Mouse (Mus musculus) limb, embryonic 10.5 days (tissue): Measurements from ENCODE around the gene Gm7971. TPM values are rescaled to one million over a fixed set of nuclear protein-coding genes. Genes with fewer than 3 reads are reported as not detected.
"Not testable (repeated sequence)": the region's sequence is repeated elsewhere in the genome, so short reads cannot be mapped to it uniquely, and the experiment has no call there.

Source experiments
- DNase-seq: peaks from one replicate; pipeline ENCODE4 v3.0.0-alpha.2; 2017; ENCODE audit warnings: low spot score
- H3K27ac ChIP-seq: fragments of 300-500 bp; sonication (generic); 2 replicates; pipeline ENCODE4 v1.5.1; 2016; ENCODE audit warnings: mild to moderate bottlenecking
- H3K27me3 ChIP-seq: fragments of 300-500 bp; sonication (generic); 2 replicates; pipeline ENCODE4 v1.6.1; 2016; ENCODE audit warnings: low read depth, mild to moderate bottlenecking; ENCODE audit not compliant: poor library complexity, severe bottlenecking
- H3K36me3 ChIP-seq: fragments of 300-500 bp; sonication (generic); 2 replicates; pipeline ENCODE4 v1.6.1; 2016; ENCODE audit warnings: mild to moderate bottlenecking, moderate library complexity
- H3K4me1 ChIP-seq: fragments of 300-500 bp; sonication (generic); 2 replicates; pipeline ENCODE4 v1.6.1; 2016
- H3K4me3 ChIP-seq: fragments of 300-500 bp; sonication (generic); 2 replicates; pipeline ENCODE4 v1.5.1; 2016; ENCODE audit warnings: mild to moderate bottlenecking, moderate library complexity
- H3K9me3 ChIP-seq: fragments of 300-500 bp; sonication (generic); replicated peaks from 2 replicates; pipeline ENCODE4 v1.6.1; 2016; ENCODE audit warnings: mild to moderate bottlenecking
- WGBS: fragments of 180-500 bp; shearing (Covaris S2); methylation state at CpG from one replicate; pipeline ENCODE4 v1.1.7; 2016; 5-methylcytosine and 5-hydroxymethylcytosine counted together
- polyA plus RNA-seq: library from polyadenylated mRNA; unstranded; fragments of >200 nt; fragmentation: Nextera tagmentation; extraction: Ambion mirVana; gene quantifications from 2 replicates; pipeline ENCODE4 v1.2.1, GENCODE M21; 2016

Gm7971 gene
- polyA plus RNA-seq = not detected in 2 replicates

- not testable (repeated sequence) for H3K4me1 ChIP-seq, H3K9me3 ChIP-seq, H3K27ac ChIP-seq, H3K36me3 ChIP-seq, H3K27me3 ChIP-seq, H3K4me3 ChIP-seq, DNase-seq
- WGBS = no CpG with 5 or more reads among the region's 1 CpGs
These were observed at the start of gene Gm7971 for GRCm38 (mm10) chr5:95594775-95595174. TSS of gene Gm7971 (minus strand) at chr5:95594875.

Other genes starting within 250 kb of the Gm7971 start
- not detected in 2 replicates for gene D5Ertd577e, start 138.1 kb downstream of the Gm7971 start, polyA plus RNA-seq
- gene Gm3286, start 84.1 kb downstream of the Gm7971 start, polyA plus RNA-seq = not detected in 2 replicates
- gene Gm7978, start 141.3 kb upstream of the Gm7971 start, polyA plus RNA-seq = not detected in 2 replicates
- gene Gm7982, start 147.1 kb upstream of the Gm7971 start, polyA plus RNA-seq = not detected in 2 replicates
- not detected in 2 replicates for gene E330014E10Rik, start 181.1 kb upstream of the Gm7971 start, polyA plus RNA-seq